Mouse (Mus musculus) kidney, postnatal 0 days (tissue): ENCODE data around the gene Rpap1. TPM values are rescaled to one million over a fixed set of nuclear protein-coding genes. Genes with fewer than 3 reads are reported as not detected.

Experiments
- ATAC-seq: fragments of 200-750 bp; cut with Nextera tagmentation; replicated peaks from 2 replicates; pipeline ENCODE4 v1.8.0; 2017; ENCODE audit warnings: low read depth, moderate number of reproducible peaks, moderate TSS enrichment, moderate library complexity; ENCODE audit not compliant: low FRiP score
- DNase-seq: peaks from one replicate; pipeline ENCODE4 v3.0.0-alpha.2; 2016; ENCODE audit warnings: low spot score
- H3K27ac ChIP-seq: fragments of 300-500 bp; sonication (generic); 2 replicates; pipeline ENCODE4 v1.5.1; 2014; ENCODE audit warnings: mild to moderate bottlenecking
- H3K27me3 ChIP-seq: fragments of 300-500 bp; sonication (generic); 2 replicates; pipeline ENCODE4 v1.6.1; 2014; ENCODE audit warnings: low read length, mixed read lengths; ENCODE audit not compliant: insufficient read depth
- H3K36me3 ChIP-seq: fragments of 300-500 bp; sonication (generic); 2 replicates; pipeline ENCODE4 v1.6.1; 2014; ENCODE audit warnings: low read length, mixed read lengths; ENCODE audit not compliant: insufficient read depth
- H3K4me1 ChIP-seq: fragments of 300-500 bp; sonication (generic); replicated peaks from 2 replicates; pipeline ENCODE4 v1.6.1; 2014; ENCODE audit warnings: antibody characterized with exemption, low read length, mixed read lengths; ENCODE audit not compliant: insufficient read depth
- H3K4me2 ChIP-seq: fragments of 300-500 bp; sonication (generic); 2 replicates; pipeline ENCODE4 v1.6.1; 2014; ENCODE audit warnings: mild to moderate bottlenecking, low read length, moderate library complexity, mixed read lengths
- H3K4me3 ChIP-seq: fragments of 300-500 bp; sonication (generic); replicated peaks from 2 replicates; pipeline ENCODE4 v1.5.1; 2014; ENCODE audit warnings: low read depth, low read length
- H3K9ac ChIP-seq: fragments of 300-500 bp; sonication (generic); 2 replicates; pipeline ENCODE4 v1.6.1; 2014; ENCODE audit warnings: low read depth, low read length
- H3K9me3 ChIP-seq: fragments of 300-500 bp; sonication (generic); replicated peaks from 2 replicates; pipeline ENCODE4 v1.6.1; 2016; ENCODE audit warnings: low read length, inconsistent platforms, mixed read lengths
- CTCF ChIP-seq: IDR thresholded peaks from 2 replicates; pipeline ENCODE4 v1.5.1; 2016; ENCODE audit warnings: antibody characterized with exemption, low read depth, mild to moderate bottlenecking, moderate library complexity
- WGBS: fragments of 180-500 bp; shearing (Covaris S2); extraction: QIAGEN DNeasy Blood & Tissue Kit; methylation state at CpG from one replicate; pipeline ENCODE4 v1.1.7; 2014; 5-methylcytosine and 5-hydroxymethylcytosine counted together
- polyA plus RNA-seq: library from polyadenylated mRNA; unstranded; fragments of >200 nt; fragmentation: Nextera tagmentation; extraction: Ambion mirVana; gene quantifications from 2 replicates; pipeline ENCODE4 v1.2.1, GENCODE M21; 2015

Gene Rpap1
- polyA plus RNA-seq, 1 experiment from 2014 or later, result 15.7 TPM

- DNase-seq (no peak), ATAC-seq (peak; percentile 63)
- Histone ChIP-seq H3K9ac (peak overlapping the region; percentile 40), H3K4me1 (peaks cover 14% of the 10 kb centered on the region), H3K27ac (no peak overlapping the region), H3K4me3 (peak overlapping the region; percentile 54), H3K4me2 (peak overlapping the region; percentile 96), H3K27me3 (peaks cover 24% of the 10 kb centered on the region), H3K9me3 (no peaks in the 10 kb centered on the region), H3K36me3 (no peaks in the 10 kb centered on the region)
- under 1% methylated on average over 68 of the region's 77 CpGs for whole genome bisulfite sequencing
- no peak for TF ChIP-seq CTCF
Observed at GRCm38 (mm10) chr2:119758101-119758843, 29.1 kb downstream of the Rpap1 start.

DNA sequence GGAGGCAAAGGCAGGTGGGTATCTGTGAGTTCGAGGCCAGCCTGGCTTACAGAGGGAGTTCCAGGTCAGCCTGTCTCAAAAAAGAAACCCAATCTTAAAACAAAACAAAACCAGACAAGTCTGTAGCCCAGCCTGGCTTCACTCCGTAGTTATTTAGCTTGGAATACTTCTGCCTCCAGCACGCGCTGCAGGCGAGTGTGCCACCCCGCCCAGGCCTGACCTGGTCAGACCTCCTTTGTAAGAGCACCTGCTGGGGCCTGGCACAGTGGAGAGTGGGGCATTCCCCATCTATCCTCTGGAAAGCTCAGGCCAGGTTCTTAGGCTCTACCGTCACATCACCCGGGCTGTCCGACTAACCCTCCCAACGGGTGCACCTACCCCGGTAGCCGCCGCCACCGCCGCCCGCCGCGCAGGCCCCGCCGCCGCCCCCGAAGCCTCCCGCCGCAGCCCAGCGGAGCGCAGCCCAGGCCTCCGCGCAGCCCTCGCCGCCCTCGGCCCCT, 29.7 kb downstream of the Rpap1 start:
- peak overlapping the region; percentile 96 for H3K4me2 ChIP-seq
- peaks cover 14% of the 10 kb centered on the region for H3K4me1 ChIP-seq
- H3K4me3 ChIP-seq, result peak overlapping the region; percentile 54
- peak; percentile 48; the same call in 1 of the 2 replicates for ATAC-seq
- peaks cover 24% of the 10 kb centered on the region for H3K27me3 ChIP-seq
- DNase-seq, result peak; percentile 18
- no peak for TF ChIP-seq CTCF
- H3K9me3 ChIP-seq, result no peaks in the 10 kb centered on the region
- peak overlapping the region; percentile 40 for H3K9ac ChIP-seq
- WGBS, result 4% methylated on average over 27 of the region's 31 CpGs
- H3K36me3 ChIP-seq, result no peaks in the 10 kb centered on the region
- H3K27ac ChIP-seq, result no peak overlapping the region

GRCm38 (mm10) chr2:119749260-119749659, 38.1 kb downstream of the Rpap1 start:
- H3K9ac ChIP-seq, result no peak overlapping the region
- no peak overlapping the region for H3K4me2 ChIP-seq
- H3K27ac ChIP-seq, result no peak overlapping the region
- H3K9me3 ChIP-seq, result no peaks in the 10 kb centered on the region
- 78% methylated on average over 13 of the region's 13 CpGs for WGBS
- DNase-seq (no peak), ATAC-seq (no peak)
- no peaks in the 10 kb centered on the region for H3K36me3 ChIP-seq
- H3K4me1 ChIP-seq, result peaks cover 7% of the 10 kb centered on the region
- H3K27me3 ChIP-seq, result 0 out of 2 replicates have a peak, but pooled peaks cover under 1% of the 10 kb centered on the region
- no peak overlapping the region for H3K4me3 ChIP-seq
- TF ChIP-seq CTCF, result no peak

DNA sequence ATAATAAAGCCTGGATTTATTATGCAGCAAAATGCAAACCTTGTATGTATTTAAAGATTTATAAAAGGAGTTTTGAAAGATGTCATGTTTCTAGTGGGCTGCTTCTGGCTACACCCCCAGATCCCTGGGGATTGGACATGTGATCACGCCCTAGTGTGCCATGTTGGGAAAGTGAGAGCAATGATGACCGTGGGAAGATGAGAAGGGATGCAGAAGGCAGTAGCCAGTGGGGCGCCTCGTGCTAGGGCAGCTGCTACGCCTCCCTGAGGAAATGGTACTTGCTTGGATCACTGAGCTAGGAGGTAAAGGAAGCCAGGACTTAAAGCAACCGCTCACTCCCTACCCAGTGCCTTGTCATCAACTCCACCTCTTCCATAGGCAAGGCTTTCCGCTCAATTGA, 39.8 kb downstream of the Rpap1 start:
- no peak for ATAC-seq
- H3K36me3 ChIP-seq, result no peaks in the 10 kb centered on the region
- peaks cover 11% of the 10 kb centered on the region for H3K27me3 ChIP-seq
- no peak for TF ChIP-seq CTCF
- no peak for DNase-seq
- no peak overlapping the region for H3K4me2 ChIP-seq
- 54% methylated on average over 7 of the region's 7 CpGs for WGBS
- peaks cover 17% of the 10 kb centered on the region for H3K4me1 ChIP-seq
- H3K9me3 ChIP-seq, result no peaks in the 10 kb centered on the region
- no peak overlapping the region for H3K4me3 ChIP-seq
- no peak overlapping the region for H3K9ac ChIP-seq
- H3K27ac ChIP-seq, result no peak overlapping the region

DNA sequence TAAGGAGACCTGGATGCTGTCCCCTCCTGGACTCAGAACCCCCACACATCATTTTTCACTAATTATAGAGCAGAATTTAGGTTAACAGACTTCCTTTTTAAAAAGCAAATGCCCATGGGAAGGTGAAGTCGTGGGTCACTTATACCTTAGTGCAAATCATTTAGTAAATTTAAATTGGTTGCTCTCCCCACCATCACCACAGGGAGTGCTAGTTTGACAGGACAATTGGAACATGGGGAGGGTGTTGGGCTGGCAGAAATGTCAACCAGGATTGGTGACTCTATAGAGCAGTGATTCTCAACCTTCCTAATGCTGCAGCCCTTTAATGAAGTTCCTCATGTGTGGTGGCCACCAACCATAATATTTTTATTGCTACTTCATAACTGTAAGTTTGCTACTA, 42.1 kb downstream of the Rpap1 start:
- Histone ChIP-seq H3K27me3 (peaks cover 11% of the 10 kb centered on the region), H3K36me3 (no peaks in the 10 kb centered on the region), H3K27ac (no peak overlapping the region), H3K4me3 (no peak overlapping the region), H3K9me3 (no peaks in the 10 kb centered on the region), H3K4me1 (peaks cover 19% of the 10 kb centered on the region), H3K4me2 (no peak overlapping the region), H3K9ac (no peak overlapping the region)
- no peak for ATAC-seq
- peak; percentile 59 for TF ChIP-seq CTCF
- peak; percentile 44 for DNase-seq
- WGBS, result 8% methylated on average over 1 of the region's 1 CpGs

DNA sequence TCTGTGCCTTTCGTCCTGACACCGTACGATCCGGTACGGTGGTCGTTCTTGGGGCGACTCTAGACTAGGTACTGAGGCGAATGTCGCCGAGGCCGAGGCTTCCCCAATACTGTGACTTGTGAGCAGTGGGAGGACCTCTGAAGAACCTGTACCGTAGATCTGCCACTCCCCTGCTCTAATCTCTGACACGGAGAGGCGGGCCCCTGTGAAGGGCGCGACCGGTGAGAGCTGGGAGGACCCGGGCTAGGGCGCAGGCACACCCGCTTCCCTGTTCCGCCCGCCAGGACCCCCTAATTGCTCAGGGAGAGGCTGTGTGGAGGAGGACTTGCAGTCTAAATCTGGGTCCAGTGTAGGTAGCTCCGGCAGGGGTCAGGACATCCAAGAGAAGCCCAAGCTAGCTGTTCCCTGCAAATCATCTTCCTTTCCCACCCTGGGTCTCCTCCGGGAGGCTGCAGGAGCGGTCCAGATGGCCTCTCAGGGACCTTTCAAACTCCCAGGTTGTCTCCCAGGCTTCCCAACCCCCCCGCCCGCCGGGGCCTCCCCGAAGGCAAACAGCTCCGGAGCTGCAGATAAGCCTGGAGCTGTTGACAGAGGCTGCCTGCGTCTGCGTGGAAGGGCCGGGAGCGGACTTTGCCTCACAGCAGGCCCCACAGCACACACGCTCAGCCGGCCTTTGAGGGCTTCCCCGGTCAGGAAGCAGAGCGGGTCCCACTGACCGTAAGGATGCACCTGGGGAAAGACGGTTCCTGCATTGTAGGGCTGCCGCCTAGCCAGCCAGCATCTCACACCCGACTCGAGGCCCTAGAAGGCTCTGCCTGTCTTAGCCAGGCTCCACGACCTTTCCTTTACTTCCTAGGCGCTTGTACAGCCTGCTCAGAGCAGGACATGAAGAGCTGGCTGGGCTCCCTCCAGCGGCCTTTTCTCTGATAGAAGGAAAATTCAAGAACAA, 42.9 kb downstream of the Rpap1 start:
- Histone ChIP-seq H3K27me3 (peaks cover 11% of the 10 kb centered on the region), H3K36me3 (no peaks in the 10 kb centered on the region), H3K27ac (no peak overlapping the region), H3K9me3 (no peaks in the 10 kb centered on the region), H3K9ac (peak overlapping the region; percentile 37; the same call in 1 of the 2 replicates), H3K4me2 (peak overlapping the region; percentile 99), H3K4me1 (peaks cover 19% of the 10 kb centered on the region), H3K4me3 (0 out of 2 replicates have a peak overlapping the region, but pooled peaks have one; percentile 13)
- WGBS, result 9% methylated on average over 46 of the region's 46 CpGs
- DNase-seq (peak; percentile 48), ATAC-seq (no peak)
- TF ChIP-seq CTCF, result peak; percentile 11; the same call in 1 of the 2 replicates
